Mouse (Mus musculus): ENCODE results near the gene Ptprt. TPM values are rescaled to one million over a fixed set of nuclear protein-coding genes. Genes with fewer than 3 reads are reported as not detected.

The Ptprt gene
- polyA plus RNA-seq, 1 experiment from 2014 or later = 1.9 TPM

DNA sequence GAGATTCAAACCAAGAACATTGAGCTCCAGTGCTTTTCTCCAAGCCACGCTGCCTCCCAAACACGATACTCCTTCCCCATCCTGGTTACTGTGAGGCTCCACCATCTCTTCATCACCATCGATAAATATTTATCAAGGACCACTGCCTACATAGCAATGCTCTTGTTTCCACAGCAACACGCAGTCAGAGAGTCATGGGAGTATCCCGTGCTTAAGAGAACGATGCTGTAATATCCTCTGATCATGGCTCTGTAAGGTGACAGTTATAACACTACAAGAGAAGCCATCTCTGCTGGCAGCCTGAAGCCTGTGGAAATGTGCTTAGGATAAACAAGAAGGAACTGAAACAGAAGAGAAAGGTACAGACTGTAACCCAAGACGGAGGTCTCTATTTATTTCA lies 3.4 kb downstream of the Ptprt start:
- no peak overlapping the region for H3K27ac ChIP-seq
- H3K9ac ChIP-seq = no peak overlapping the region
- 73% methylated on average over 7 of the region's 7 CpGs for WGBS
- no peaks in the 10 kb centered on the region for H3K36me3 ChIP-seq (replicated peaks)
- peaks cover 63% of the 10 kb centered on the region for H3K27me3 ChIP-seq
- H3K4me3 ChIP-seq (replicated peaks) = no peak overlapping the region
- no peak overlapping the region for H3K4me2 ChIP-seq
- H3K4me1 ChIP-seq = peaks cover 32% of the 10 kb centered on the region
- no peak for ATAC-seq (ENCODE audit: low FRiP score)
- no peaks in the 10 kb centered on the region for H3K9me3 ChIP-seq

DNA sequence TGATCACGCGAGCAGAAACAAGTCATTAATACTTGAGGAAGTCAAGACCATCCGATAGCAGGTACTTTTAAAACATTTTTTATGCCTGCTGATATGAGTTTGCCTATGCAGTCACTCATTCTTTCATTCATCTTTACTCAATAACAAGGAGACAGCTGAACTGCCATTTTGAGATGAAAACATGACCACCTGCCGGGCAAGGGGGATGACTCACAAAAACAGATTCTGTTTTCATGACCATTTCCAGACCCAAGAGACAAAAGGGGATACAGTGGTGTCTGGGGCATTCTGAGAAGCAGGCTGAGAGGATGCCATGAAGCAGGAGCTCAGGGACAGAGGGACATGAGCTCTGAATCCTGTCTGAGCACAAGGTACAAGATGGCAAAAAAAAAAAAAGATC lies 6.5 kb downstream of the Ptprt start:
- peaks cover 12% of the 10 kb centered on the region for H3K4me1 ChIP-seq
- ATAC-seq (ENCODE audit: low FRiP score) = no peak
- peaks cover 36% of the 10 kb centered on the region for H3K27me3 ChIP-seq
- no peak overlapping the region for H3K4me2 ChIP-seq
- H3K4me3 ChIP-seq (replicated peaks) = no peak overlapping the region
- H3K36me3 ChIP-seq (replicated peaks) = no peaks in the 10 kb centered on the region
- no peak overlapping the region for H3K27ac ChIP-seq
- H3K9ac ChIP-seq = no peak overlapping the region
- no peaks in the 10 kb centered on the region for H3K9me3 ChIP-seq
- WGBS = 89% methylated on average over 4 of the region's 4 CpGs

DNA sequence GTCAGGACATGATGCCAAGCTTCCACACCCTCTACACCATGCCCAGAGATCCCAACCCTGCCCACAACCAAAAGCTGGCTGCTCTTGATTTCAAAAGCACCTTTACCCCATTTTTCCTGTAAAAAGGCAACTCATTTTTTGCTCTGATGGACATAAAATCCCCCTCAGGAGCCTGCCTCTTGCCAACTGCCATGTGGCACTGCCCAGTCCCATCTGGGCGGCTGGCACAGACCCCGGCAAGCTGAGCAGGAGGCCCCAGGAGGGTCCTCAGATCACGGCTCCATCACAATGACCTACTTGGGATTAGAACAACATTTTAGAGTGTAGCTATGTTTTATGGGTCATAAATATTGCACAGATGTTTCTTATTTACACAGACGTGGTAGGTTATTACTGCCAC lies 22.3 kb downstream of the Ptprt start:
- no peak overlapping the region for H3K4me2 ChIP-seq
- peaks cover 4% of the 10 kb centered on the region; the same call in 1 of the 2 replicates for H3K27me3 ChIP-seq
- H3K27ac ChIP-seq = no peak overlapping the region
- no peaks in the 10 kb centered on the region for H3K36me3 ChIP-seq (replicated peaks)
- no peak overlapping the region for H3K4me3 ChIP-seq (replicated peaks)
- no peak for ATAC-seq (ENCODE audit: low FRiP score)
- H3K9me3 ChIP-seq = no peaks in the 10 kb centered on the region
- 84% methylated on average over 4 of the region's 4 CpGs for WGBS
- no peak overlapping the region for H3K9ac ChIP-seq
- peaks cover 26% of the 10 kb centered on the region for H3K4me1 ChIP-seq

DNA sequence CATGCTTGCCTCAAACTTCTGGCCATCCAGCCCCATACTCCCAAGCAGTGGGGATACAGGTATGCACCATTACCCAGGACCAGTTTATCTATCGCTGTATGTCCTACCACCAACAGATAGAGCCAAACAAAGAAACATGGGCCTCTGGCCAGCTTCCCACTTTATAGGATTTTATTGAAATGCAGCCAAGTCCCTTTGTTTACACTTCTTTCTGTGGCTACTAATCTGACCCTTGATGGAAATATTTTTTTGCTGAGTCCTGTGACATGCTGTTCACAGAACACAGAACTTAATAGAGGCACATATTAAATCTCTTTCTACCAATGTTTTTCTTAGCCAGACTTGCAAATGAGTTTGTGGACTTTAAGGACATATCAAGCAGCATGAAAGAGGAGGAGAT lies 23.4 kb downstream of the Ptprt start:
- Histone ChIP-seq H3K4me2 (no peak overlapping the region), H3K27ac (no peak overlapping the region), H3K9ac (no peak overlapping the region), H3K4me3 (replicated peaks) (no peak overlapping the region), H3K9me3 (no peaks in the 10 kb centered on the region), H3K27me3 (peaks cover under 1% of the 10 kb centered on the region; the same call in 1 of the 2 replicates), H3K36me3 (replicated peaks) (no peaks in the 10 kb centered on the region), H3K4me1 (peaks cover 26% of the 10 kb centered on the region)
- ATAC-seq (ENCODE audit: low FRiP score) = no peak
- 64% methylated on average over 1 of the region's 1 CpGs for WGBS

DNA sequence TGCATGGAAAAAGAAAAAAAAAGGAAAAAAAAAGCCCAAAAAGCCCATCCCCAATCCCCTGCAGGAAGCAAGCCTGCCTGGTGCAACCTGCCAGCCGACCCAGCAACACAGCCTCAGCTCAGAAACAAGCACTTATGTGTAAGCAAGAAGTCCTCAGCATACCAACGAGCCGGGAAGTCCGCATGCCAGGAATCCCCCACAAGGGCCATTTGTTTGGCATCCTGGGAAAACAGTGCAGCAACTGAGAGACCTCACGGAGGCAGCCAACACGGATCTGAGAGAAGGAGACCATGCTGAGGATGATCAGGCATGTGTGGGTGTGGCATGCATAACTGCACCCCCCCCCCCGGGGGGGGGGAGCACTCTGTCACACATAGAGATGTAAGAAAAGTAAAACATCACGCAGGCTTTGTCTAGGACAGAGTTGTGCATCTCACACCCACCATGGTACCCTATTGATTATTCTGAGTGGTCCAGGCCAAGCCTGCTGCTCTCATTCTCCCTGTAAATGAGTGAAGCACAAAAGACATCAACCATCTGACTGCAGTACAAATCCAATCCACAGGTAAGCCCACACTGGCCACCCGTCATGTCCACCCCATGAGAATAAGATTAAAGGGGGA lies 24.4 kb downstream of the Ptprt start:
- Histone ChIP-seq H3K27ac (no peak overlapping the region), H3K4me1 (peaks cover 26% of the 10 kb centered on the region), H3K4me2 (no peak overlapping the region), H3K27me3 (no peaks in the 10 kb centered on the region), H3K36me3 (replicated peaks) (no peaks in the 10 kb centered on the region), H3K9me3 (no peaks in the 10 kb centered on the region), H3K4me3 (replicated peaks) (no peak overlapping the region), H3K9ac (no peak overlapping the region)
- ATAC-seq (ENCODE audit: low FRiP score) = peak; percentile 58; the same call in 1 of the 2 replicates
- 41% methylated on average over 9 of the region's 9 CpGs for WGBS

DNA sequence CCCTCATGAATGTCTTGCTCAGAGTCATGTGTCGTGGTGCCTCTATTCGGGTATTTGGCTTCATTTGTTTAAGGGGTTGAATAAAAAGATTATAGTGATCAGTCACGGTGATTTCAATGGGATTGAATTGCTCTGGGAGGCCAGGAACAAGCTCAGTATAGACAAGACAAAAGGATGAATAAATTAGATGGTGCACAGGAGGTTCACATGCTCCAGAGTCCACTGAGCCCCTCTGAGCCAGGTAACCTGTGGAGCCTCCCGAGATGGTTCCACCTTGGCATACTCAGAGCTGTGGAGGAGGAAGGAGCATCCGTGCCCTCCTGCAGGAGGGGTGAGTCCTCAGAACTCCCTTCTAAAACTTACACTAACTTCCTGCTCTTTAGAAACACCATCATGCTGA lies 26.0 kb downstream of the Ptprt start:
- WGBS = 36% methylated on average over 5 of the region's 5 CpGs
- Histone ChIP-seq H3K9me3 (no peaks in the 10 kb centered on the region), H3K4me1 (peaks cover 26% of the 10 kb centered on the region), H3K4me2 (no peak overlapping the region), H3K4me3 (replicated peaks) (no peak overlapping the region), H3K36me3 (replicated peaks) (no peaks in the 10 kb centered on the region), H3K9ac (no peak overlapping the region), H3K27ac (no peak overlapping the region), H3K27me3 (no peaks in the 10 kb centered on the region)
- no peak for ATAC-seq (ENCODE audit: low FRiP score)

DNA sequence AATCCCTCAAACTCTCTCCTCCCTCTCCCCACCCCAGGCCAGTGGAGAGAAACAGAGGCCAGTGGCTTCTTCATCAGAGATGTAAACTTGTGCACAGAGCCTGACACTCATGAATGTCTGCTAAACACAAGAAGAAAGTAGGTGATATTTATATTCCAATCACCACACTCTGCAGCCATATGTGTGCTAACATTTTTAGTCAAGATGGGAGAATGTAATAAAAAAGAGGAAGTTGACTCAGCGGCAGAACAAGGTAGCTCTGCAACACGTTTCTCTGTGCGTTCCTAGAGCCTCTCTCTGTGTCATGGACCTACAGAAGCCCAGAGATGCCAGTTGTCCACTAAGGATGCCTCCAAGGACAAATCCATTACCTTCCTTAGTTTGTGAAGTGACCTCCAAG lies 34.9 kb downstream of the Ptprt start:
- Histone ChIP-seq H3K27ac (no peak overlapping the region), H3K4me2 (no peak overlapping the region), H3K27me3 (no peaks in the 10 kb centered on the region), H3K36me3 (replicated peaks) (no peaks in the 10 kb centered on the region), H3K4me1 (no peaks in the 10 kb centered on the region), H3K4me3 (replicated peaks) (no peak overlapping the region), H3K9ac (no peak overlapping the region), H3K9me3 (no peaks in the 10 kb centered on the region)
- no peak for ATAC-seq (ENCODE audit: low FRiP score)
- 92% methylated on average over 3 of the region's 3 CpGs for WGBS

DNA sequence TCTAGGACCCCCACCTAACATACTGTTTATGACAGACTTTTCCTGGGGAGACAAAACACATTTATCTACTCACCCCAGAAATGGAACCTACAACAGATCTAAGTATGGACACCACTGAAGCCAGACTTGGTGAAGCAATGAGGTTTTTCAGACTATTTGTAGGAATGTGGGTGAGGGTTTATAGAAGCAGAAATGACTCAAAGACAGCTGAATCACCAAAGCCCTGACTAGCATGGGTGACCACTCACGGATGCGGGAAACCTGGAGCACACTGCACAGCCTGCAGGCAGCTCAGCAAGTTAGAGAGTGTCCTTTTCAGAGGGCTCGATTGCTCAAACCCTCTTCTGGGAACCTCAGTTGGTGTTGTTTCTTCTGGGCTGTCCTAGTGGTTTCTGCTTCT lies 36.2 kb downstream of the Ptprt start:
- Histone ChIP-seq H3K4me3 (replicated peaks) (no peak overlapping the region), H3K9ac (no peak overlapping the region), H3K27me3 (no peaks in the 10 kb centered on the region), H3K27ac (no peak overlapping the region), H3K4me2 (no peak overlapping the region), H3K36me3 (replicated peaks) (no peaks in the 10 kb centered on the region), H3K4me1 (no peaks in the 10 kb centered on the region), H3K9me3 (no peaks in the 10 kb centered on the region)
- ATAC-seq (ENCODE audit: low FRiP score) = no peak
- 99% methylated on average over 3 of the region's 3 CpGs for WGBS

DNA sequence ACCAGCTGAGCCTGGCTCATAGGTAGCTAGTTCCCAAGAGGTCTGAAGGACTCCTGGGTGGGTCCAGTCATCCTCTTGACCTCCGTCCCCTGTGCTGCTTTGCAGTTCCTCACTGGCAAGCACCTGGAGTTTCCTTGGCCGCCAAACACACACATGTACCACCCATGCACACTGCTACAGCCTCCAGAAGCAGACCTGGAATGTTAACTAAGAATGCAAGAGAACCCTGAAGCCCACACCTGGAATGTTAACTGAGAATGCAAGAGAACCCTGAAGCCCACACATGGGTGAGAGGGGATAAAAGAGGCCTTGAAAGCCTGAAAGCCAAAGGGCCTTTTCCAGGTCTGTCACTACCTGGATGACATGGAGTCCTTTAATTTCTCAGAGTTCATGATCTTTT lies 46.7 kb downstream of the Ptprt start:
- no peaks in the 10 kb centered on the region for H3K9me3 ChIP-seq
- no peak overlapping the region for H3K4me3 ChIP-seq (replicated peaks)
- no peak overlapping the region for H3K9ac ChIP-seq
- no peaks in the 10 kb centered on the region for H3K4me1 ChIP-seq
- WGBS = 90% methylated on average over 2 of the region's 2 CpGs
- no peak for ATAC-seq (ENCODE audit: low FRiP score)
- H3K27me3 ChIP-seq = no peaks in the 10 kb centered on the region
- H3K4me2 ChIP-seq = no peak overlapping the region
- no peaks in the 10 kb centered on the region for H3K36me3 ChIP-seq (replicated peaks)
- H3K27ac ChIP-seq = no peak overlapping the region

DNA sequence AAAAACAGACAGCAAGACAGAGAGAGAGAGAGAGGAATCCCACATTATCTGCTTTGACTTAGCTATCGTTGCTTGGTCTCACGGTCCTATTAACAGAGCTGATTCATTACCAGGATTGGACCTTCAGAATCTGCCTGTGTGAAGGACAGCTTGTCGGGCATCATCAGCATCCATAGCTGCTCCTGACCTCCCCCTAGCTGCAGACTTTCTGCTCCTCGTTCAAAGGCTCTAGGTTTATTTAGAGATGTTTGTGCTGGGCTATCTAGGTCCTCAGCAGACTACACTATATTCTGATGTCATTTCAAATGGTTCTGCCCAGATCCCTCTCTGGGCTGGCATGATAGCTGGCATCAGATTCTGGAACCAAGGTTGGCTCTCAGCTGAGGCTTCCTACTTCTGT lies 47.5 kb downstream of the Ptprt start:
- Histone ChIP-seq H3K4me1 (no peaks in the 10 kb centered on the region), H3K27ac (no peak overlapping the region), H3K9me3 (no peaks in the 10 kb centered on the region), H3K4me2 (no peak overlapping the region), H3K9ac (no peak overlapping the region), H3K36me3 (replicated peaks) (no peaks in the 10 kb centered on the region), H3K4me3 (replicated peaks) (no peak overlapping the region), H3K27me3 (no peaks in the 10 kb centered on the region)
- WGBS = 72% methylated on average over 4 of the region's 4 CpGs
- no peak for ATAC-seq (ENCODE audit: low FRiP score)

DNA sequence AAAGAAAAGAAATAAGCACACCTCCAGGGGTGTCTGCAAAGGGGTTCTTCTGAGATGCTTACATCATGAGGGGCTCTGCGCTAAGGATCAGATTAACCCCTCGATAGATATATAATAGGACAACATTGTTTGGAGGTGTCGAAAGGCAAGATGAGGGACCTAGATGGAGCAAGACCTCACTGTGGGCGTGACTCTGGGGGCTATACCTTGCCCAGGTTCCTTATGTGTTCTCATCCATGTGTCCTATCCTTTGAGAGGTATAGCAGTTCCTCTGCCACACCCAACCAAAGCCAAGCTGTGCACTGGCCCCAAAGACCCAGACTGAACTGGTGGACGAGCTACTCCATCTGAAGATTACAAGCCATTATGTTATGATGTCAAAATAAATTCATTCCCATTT lies 58.2 kb downstream of the Ptprt start:
- no peak for ATAC-seq (ENCODE audit: low FRiP score)

DNA sequence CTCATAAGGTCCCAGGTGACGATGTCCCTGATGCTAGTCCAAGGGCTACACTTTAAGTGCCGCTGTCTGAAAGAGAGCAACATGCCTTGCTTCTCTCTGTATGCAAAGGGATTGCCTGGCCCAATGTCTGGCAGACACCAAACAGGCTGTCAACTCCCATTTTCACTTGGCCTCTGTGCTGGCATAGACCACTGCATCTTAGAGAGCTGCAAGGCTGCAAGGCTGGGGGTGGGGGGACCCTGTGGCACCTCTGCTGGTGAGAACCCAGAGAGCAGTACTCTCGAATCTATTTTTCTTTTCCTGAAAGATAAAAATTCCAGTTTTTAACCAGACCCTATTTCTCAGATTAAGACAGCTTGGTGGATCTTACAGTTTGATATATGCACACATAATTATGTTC lies 69.6 kb downstream of the Ptprt start:
- H3K9me3 ChIP-seq = no peaks in the 10 kb centered on the region
- no peaks in the 10 kb centered on the region for H3K27me3 ChIP-seq
- H3K27ac ChIP-seq = no peak overlapping the region
- no peaks in the 10 kb centered on the region for H3K4me1 ChIP-seq
- ATAC-seq (ENCODE audit: low FRiP score) = no peak
- H3K36me3 ChIP-seq (replicated peaks) = no peaks in the 10 kb centered on the region
- no peak overlapping the region for H3K4me2 ChIP-seq
- 90% methylated on average over 3 of the region's 3 CpGs for WGBS
- H3K4me3 ChIP-seq (replicated peaks) = no peak overlapping the region
- H3K9ac ChIP-seq = no peak overlapping the region

More for the DNA sequence above, 58.2 kb downstream of the Ptprt start:
- Histone ChIP-seq H3K27me3 (no peaks in the 10 kb centered on the region), H3K9me3 (no peaks in the 10 kb centered on the region), H3K4me1 (no peaks in the 10 kb centered on the region), H3K27ac (no peak overlapping the region), H3K4me3 (replicated peaks) (no peak overlapping the region), H3K4me2 (no peak overlapping the region), H3K9ac (no peak overlapping the region), H3K36me3 (replicated peaks) (no peaks in the 10 kb centered on the region)
- WGBS = 95% methylated on average over 5 of the region's 5 CpGs

DNA sequence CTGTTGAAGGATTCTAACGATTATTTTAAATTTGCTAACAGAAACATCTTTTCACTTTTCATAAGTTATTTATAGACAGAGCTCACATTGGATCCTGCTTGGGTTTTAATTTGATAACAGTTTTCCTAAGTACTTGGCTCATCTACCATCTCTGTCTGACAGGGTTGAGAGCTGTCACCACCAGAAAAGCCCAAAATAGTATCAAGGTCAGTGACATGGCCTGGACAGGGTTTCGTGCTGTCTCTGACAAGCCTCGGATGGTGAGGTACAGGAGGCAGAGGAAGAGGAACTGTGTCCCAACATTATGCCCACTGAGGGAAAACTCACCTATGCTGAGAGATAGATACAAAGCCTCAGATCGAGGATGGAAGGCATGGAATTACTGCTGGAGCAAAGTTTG lies 79.3 kb downstream of the Ptprt start:
- no peak for ATAC-seq (ENCODE audit: low FRiP score)
- no peaks in the 10 kb centered on the region for H3K9me3 ChIP-seq
- WGBS = 79% methylated on average over 4 of the region's 4 CpGs
- no peak overlapping the region for H3K4me3 ChIP-seq (replicated peaks)
- H3K27me3 ChIP-seq = no peaks in the 10 kb centered on the region
- no peak overlapping the region for H3K9ac ChIP-seq
- no peaks in the 10 kb centered on the region for H3K36me3 ChIP-seq (replicated peaks)
- peaks cover 7% of the 10 kb centered on the region for H3K4me1 ChIP-seq
- no peak overlapping the region for H3K4me2 ChIP-seq
- no peak overlapping the region for H3K27ac ChIP-seq

All from forebrain, embryonic 12.5 days (tissue).